Mouse (Mus musculus) urinary bladder, adult 18-20 months (tissue): ENCODE data around the gene Magi2.

ENCODE experiments used
- DNase-seq, 2 experiments: peaks; one replicate each; pipeline ENCODE4 v3.0.0; 2022; ENCODE audit warnings: low spot score in 2 of 2, mixed read lengths in 2 of 2

The Magi2 gene

GRCm38 (mm10) chr5:20643741-20644140, 1416.9 kb downstream of the Magi2 start:
- DNase-seq = no peak

- DNase-seq = no peak
Measured at GRCm38 (mm10) chr5:20646947-20647346, 1420.1 kb downstream of the Magi2 start.

GRCm38 (mm10) chr5:20653425-20654185, 1426.8 kb downstream of the Magi2 start:
- DNase-seq = no peak

DNA sequence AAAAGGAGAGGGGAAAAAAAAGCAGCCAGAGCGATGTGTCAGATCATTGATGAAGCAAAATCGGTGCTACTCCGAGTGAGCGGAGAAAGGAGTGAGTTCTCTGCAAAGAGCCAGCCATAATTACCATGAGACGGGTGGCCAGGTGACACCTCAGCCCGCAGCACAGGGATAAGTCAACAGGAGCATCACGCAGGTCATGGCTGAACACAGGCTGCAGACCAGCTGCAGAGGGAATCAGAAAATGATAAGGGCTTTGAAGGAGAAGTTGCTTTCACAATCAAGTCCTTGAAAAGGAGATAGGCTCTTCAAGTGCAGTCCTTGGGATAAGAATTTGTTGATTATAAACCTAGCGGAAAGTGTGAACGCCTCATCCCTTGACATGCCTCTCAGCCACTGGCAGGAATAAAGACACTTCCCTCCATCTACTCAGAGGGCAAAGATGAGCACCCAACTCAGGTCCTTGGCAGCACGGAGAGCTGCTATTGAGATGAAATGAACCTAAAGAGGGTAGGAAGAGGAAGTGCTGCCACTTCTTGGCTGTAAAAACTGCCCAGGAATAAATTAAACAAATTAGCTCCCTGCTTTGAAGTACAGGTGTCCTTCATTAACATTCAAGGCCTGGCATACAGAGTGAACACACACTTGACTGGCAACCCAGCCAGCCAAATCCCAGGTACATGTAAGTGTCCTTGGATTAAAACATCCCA, 1428.1 kb downstream of the Magi2 start:
- no peak for DNase-seq

DNA sequence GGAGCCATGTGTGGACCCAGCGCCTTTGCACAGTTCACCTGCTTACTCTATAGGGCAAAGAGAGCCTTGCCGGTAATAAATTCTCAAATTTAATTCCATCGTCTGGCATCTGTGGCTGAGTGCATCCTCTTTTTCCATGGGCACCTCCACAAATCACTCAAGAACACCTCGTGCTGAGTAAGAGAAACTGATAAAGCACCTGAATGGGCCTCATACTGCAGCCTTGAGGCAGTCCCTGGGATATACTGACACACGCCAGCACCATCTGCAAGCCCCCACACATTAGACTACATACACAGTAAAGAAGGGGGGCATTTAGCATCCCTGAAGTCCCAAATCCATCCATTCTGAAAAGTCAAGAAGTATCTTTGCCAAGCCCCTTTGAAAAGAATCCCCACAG, 1430.2 kb downstream of the Magi2 start:
- DNase-seq = no peak

GRCm38 (mm10) chr5:20667601-20668000, 1440.8 kb downstream of the Magi2 start:
- DNase-seq = no peak

- DNase-seq = no peak
Measured at GRCm38 (mm10) chr5:20668736-20669355, 1442.0 kb downstream of the Magi2 start.

DNA sequence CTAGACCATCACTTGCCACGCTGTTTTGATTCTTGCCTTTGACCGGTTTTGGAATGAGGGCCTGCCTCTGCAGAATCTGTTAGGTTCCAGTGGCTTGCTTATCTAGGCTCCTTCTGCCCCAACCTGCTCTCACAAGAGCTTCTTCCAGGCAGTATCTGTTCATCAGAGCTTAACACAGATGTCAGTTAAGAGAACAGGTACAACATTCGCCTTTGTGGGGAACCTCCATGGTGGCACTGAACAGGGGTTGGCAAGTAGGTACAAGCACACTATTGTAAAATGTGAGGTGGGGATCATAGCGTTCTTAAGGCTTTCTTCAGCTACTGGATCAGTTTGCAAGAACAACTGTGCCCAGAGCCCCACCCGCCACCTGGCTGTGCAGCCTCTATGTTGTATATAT, 1442.6 kb downstream of the Magi2 start:
- no peak for DNase-seq

DNA sequence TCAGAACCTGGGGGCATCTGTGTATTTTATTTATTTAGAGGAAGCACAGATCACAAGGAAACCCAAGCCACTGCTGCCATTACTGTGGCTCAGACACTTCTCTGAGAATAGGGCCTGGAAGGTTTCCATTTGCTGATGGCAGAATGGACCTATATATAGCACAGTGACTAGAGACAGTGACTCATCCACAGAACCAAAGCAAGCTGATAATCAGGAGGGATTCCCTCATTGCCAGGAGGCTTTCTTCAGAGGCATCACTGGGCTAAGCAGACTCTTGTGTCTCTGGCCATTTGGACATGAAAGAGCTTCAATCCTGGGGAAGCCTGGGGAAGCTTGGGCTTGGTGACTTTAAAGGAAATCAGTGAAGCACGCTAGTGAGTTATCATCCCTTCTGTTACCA, 1445.0 kb downstream of the Magi2 start:
- DNase-seq = no peak

DNA sequence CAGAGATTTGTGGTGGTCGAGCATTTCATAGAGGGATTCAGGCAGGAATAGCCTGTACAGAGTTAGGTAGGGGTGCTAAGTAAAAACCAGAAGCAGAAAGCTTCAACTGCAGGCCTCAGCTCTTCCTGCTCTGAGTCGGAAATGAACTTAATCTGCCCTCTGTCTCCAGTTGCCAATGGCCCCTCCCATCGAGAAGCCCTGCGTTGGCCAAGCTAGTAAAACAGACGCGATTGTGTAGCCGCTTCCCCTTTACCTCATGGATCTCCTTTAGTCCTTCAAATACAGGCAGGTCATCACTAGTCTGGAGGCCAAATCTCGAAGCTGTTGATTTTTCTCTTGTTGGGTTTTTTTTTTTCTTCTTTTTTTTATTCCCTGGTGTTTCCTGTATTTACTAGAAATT, 1447.7 kb downstream of the Magi2 start:
- DNase-seq = peak in 1 of 2 experiments; percentile 27

DNA sequence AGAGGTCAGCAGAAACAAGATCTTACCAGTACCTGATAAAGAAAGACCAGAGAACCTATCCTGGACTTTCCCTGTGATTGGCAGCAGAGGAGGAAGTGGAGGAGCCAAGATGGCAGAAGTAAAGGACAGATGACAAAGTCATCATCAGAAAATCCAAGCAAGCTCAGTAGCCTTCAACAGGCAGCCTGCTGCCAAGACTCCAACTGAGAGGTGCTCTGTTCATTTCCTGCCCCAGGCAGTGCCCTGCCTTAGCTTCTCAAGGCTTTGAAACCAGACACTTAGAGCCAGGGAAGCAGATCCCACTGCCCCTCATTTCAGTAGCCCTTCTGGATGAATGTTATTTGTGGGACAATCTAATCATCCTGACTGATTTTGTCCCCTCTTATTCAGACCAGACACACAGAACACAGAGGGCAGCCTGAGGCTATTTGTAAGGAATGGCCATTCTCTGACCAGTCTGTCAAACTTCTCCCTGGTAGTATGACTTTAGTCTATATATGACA, 1448.4 kb downstream of the Magi2 start:
- no peak for DNase-seq

- DNase-seq = no peak
Measured at GRCm38 (mm10) chr5:20676193-20676871, 1449.5 kb downstream of the Magi2 start.

DNA sequence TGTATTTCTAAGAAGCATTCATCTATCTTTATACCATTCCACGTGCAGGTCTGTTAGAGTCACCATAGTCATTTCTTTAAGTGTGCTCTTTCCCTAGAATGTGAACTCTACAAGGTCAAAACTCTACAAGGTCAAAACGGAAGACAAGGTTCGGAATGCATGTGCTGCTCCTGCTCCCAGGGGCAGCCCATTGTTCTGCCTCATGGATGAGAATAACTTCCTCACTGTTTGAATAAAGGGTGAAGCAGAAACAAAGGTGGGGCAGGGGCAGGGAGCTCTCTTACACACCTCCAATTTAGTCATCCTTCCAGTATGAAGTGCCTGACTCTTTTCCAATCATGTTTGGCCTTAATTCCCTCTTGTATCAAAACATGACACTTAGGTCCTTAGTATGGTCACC, 1450.4 kb downstream of the Magi2 start:
- no peak for DNase-seq

DNA sequence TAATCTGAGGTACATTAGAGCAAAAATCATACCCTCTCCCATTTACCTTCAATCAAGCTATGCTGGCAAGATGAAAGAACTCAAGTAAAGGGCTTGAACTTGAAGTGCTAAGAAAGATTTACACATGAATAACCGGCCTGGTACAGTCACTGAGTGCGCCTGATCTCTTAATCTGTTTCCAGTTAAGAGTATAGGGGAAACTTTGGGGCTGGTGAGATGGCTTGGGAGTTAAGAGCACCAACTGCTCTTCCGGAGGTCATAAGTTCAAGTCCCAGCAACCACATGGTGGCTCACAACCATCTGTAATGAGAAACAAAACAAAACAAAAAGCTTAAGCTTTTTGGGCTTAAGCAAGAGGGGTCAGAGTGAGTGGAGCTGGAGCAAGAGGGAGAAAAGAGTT, 1451.7 kb downstream of the Magi2 start:
- DNase-seq = no peak

DNA sequence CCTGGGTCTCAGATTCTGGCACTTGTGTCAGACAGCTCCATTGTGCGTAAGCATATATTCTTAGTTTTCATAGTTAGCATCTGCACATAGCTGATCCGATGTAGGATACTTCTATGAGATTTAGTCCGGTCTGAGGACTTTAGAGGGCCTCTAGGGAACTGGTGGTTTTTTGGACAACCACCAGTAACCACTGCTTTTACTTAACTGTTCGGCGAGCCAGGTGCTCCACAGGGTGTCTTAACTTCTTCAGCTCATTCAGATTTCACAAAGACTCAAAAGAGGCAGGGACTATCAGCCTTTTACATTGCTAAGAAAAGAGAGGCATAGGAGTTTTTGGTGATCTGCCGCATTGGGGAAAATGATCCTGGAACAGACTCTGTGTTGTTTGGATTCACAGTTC, 1453.1 kb downstream of the Magi2 start:
- DNase-seq = no peak

DNA sequence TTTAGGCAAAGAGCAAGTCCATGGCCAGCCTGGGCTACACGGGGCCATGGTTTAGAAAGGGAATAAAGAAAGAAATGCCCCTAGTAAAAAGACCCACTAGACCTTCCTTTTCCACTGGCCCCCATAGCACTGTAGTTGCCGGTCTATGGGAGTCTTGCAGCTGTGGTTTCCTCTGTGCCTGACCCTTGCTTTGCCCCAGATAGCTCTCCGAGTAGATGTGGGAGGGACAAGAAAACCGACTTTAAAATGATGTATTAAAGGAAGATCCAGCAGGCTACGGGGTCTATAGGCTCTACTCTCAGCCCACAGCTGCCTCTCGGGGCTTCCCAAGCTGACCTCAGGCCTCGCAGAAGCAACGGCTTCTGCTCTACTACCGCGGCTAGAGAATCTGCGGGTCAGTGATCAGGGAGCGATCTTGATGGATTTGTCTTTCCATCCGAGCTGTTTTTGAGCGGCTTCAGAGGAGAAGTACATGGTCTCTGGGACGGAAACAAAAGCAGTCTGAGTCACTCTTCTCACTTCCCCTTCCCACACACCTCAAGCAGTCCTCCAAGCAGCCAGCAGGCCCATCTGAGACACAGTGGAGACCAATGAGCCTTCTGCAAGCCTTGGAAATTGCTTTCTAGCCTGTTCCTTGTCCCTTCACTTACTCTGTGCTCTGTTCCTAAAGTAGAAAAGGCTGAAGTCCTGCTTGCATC, 1454.1 kb downstream of the Magi2 start:
- no peak for DNase-seq

DNA sequence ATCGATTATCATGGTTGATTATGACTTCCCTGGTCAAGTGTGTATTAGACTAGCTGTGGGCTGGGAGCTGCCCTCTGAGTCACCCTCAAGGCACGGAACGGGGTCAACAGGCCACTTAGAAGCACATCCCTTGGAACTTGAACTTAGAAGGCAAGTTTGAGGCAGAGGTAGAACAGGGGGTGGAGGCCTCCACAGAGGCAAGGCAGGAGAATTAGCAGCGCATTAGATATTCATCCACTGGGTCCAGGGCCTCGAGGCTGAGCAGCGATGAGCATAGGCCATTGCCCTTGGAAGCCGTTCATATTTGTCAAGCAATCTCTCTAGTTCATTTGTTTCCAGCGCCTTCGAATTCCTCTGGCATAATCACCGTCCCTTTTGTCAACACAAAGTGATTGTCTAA, 1454.8 kb downstream of the Magi2 start:
- no peak for DNase-seq

GRCm38 (mm10) chr5:20682208-20682607, 1455.4 kb downstream of the Magi2 start:
- no peak for DNase-seq

GRCm38 (mm10) chr5:20684112-20684511, 1457.3 kb downstream of the Magi2 start:
- DNase-seq = no peak

GRCm38 (mm10) chr5:20692230-20692629, 1465.4 kb downstream of the Magi2 start:
- no peak for DNase-seq

DNA sequence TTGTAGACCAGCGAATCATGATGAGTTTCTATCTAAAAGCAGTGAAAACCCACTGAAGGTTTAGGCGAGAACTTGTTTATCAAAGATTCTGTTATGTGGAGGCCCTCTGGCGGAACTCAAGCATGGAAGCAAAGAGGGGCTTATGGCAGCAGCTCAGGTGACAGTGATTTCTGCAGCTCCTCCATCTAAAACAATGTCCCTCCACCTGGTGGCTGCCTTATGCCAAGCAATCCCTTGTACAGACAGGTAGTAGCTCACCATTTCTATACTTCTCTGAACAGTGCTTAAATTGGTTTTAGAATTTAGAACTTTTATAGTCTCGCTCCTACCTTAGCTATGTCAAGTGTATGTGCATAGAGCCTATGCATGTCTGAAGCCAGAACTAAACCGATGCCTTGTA, 1472.3 kb downstream of the Magi2 start:
- DNase-seq = no peak
